Mouse (Mus musculus): ENCODE results near the gene Tas2r119.

The Tas2r119 gene

DNA sequence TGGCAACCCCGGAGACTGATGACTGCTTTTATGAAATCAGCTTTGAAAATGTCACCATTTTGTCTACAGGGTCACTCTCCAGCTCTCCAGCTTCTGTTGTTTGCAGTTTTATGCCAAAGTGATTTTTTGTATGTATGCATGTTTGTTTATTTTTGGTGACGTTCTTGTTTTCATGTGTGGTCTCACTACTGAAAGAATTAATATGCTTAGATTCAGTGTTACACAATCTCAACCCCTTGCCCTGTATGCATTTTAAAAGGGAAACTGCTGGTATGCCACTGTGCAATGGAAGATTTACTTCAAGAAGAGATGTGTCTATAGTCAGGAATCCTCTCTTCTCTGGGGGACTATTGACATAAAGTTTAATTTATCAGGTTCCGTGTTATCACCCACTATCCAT, 48.3 kb downstream of the Tas2r119 start:
- no peak for DNase-seq (ENCODE audit: inconsistent ontology term)

DNA sequence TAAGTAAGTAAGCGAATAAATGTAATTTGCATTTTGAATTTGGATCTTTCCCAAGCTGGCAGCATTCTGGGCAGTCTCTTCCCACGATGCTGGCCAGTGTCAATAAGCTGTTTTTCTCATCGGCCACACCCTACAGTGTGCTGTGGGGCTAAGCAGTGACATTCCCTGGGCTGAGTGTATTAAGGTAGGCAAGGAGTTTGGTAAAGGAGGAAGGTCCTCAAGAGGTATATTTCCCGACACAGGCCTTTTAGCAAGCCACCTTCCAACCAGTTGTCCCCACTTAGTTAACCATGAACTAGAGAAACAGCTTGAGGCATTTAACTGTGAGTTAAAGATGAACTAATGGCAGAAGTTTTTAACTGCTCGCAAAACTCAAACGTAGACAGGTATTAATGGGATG, 49.3 kb downstream of the Tas2r119 start:
- no peak for DNase-seq (ENCODE audit: inconsistent ontology term)

DNA sequence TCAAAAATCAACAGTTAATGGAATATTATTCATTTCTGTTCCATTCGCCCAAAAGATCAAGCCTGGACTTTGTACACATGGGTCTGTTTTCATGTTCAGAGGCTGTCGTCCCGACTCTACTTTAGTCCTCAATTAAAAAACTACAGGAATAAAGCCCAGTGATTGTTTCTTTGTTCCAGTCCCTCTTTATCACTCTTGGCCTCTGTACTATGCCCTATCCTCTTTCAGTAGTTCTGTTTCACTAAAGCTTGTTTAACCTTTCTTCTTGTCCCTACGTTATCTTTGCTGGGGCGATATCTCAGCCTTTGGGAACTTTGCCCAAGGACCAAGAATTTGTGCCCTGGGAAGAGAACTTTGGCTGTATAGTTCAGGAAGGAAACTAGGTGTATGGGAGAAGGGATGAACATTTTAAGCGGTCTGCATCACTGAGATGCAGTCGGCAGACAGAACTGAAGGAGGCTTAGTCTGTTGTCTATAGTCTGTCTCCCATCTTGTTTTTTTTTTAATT, 49.9 kb downstream of the Tas2r119 start:
- DNase-seq (ENCODE audit: inconsistent ontology term): no peak
